ENCODE assay signal across 19 mouse cellular contexts in the genomic region with DNA sequence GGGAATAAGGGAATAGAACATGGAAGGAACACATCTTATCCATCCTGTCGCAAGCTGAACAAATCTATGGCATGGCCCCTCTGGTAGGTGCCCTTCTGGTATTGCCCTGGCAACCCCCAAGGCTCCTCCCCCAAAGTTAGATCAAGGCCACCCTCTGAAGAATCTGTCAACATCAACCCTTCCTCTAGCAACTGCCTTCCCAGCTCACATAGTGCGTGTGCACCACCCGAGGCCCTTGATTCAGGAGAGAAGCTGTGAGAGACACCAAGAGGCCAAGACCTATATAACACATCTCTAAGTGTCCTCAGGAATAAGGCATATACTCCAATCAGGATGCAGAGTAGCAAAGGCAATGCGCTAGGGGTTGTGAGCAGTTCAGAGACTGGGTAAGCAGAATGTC. TPM values are rescaled to one million over a fixed set of nuclear protein-coding genes. Genes with fewer than 3 reads are reported as not detected.
A peak's percentile ranks its signal among the peaks of the same experiment; 100 is the strongest.
DNase-seq lines count a peak whose midpoint lies in the region; ATAC-seq lines count a peak whose summit lies in the region.
"Had no signal": no experiment of that assay in that cellular context is flagged by ENCODE, and none has a peak within 500 bp of the region (broad histone marks: within the 10 kb centered on the region; RNA-seq: fewer than 3 reads in every experiment).

No protein-coding gene starts in this region.

- DNase-seq in 416B (ENCODE audit: low read depth) (peak; percentile 52), R1 (ENCODE audit: low read depth, low spot score) (peak; percentile 9)
- DNase-seq in CD4-positive helper T cell, adult 2 months (ENCODE audit: low read depth, low spot score) = peak; percentile 54
- DNase-seq in gastrocnemius, postnatal 25 days = no peak
- DNase-seq in yolk sac, embryonic 10.5 days (ENCODE audit: low spot score) = no peak
- DNase-seq in spleen, postnatal 36 days (ENCODE audit: low spot score in 2 of 2) = no peak
- no peak for DNase-seq in adrenal gland, adult (ENCODE audit: inconsistent age in 2 of 2, low spot score in 1 of 2)
- DNase-seq: adrenal gland, postnatal 10 days; adrenal gland, postnatal 36 days; cerebellum, adult 18-20 months; cerebellum, adult 9-10 months; cerebellum, postnatal 14 days; gastrocnemius, postnatal 10 days; heart, adult 11 months had no signal

- ATAC-seq in inflammation-experienced regulatory T-cells, adult 6 months = peak; percentile 46
- ATAC-seq: forebrain, embryonic 13.5 days; forebrain, embryonic 16.5 days; hindbrain, postnatal 0 days had no signal

RNA-seq across cellular contexts. Expression of gene Nlrc5, which starts 11.9 kb away (rescaled TPM):
- 100 to 1,000 TPM; 122 to 208 (median 189) TPM for polyA plus RNA-seq in inflammation-experienced regulatory T-cells, adult 6 months (2017; shearing (Covaris generic))
- total RNA-seq in gastrocnemius, postnatal 25 days (2021) = 1 to 10 TPM in 1 of 2 experiments, under 1 TPM in 1; 0.20 to 1.3 TPM
- polyA plus RNA-seq: heart, embryonic 11.5 days had no signal

RNA-seq across cellular contexts. Expression of gene Herpud1, which starts 36.0 kb away (rescaled TPM):
- polyA plus RNA-seq in inflammation-experienced regulatory T-cells, adult 6 months (2017; shearing (Covaris generic)) = 100 to 1,000 TPM in 2 of 3 experiments, 10 to 100 TPM in 1; 75.9 to 149 (median 110) TPM
- 10 to 100 TPM; 78.0 to 80.1 TPM for total RNA-seq in gastrocnemius, postnatal 25 days (2021)

Comparison
In these comparisons a context has a peak if more than half of its experiments do, and no peak if none do; other contexts are left out.
1. DNase-seq: peak in 416B (single experiment), CD4-positive helper T cell, adult 2 months (single experiment) and R1 (single experiment); none in gastrocnemius, postnatal 25 days (single experiment), yolk sac, embryonic 10.5 days (single experiment), spleen, postnatal 36 days (0 of 2) and adrenal gland, adult (0 of 2).